10 mouse cellular contexts compared by ENCODE assay signal in the genomic region with DNA sequence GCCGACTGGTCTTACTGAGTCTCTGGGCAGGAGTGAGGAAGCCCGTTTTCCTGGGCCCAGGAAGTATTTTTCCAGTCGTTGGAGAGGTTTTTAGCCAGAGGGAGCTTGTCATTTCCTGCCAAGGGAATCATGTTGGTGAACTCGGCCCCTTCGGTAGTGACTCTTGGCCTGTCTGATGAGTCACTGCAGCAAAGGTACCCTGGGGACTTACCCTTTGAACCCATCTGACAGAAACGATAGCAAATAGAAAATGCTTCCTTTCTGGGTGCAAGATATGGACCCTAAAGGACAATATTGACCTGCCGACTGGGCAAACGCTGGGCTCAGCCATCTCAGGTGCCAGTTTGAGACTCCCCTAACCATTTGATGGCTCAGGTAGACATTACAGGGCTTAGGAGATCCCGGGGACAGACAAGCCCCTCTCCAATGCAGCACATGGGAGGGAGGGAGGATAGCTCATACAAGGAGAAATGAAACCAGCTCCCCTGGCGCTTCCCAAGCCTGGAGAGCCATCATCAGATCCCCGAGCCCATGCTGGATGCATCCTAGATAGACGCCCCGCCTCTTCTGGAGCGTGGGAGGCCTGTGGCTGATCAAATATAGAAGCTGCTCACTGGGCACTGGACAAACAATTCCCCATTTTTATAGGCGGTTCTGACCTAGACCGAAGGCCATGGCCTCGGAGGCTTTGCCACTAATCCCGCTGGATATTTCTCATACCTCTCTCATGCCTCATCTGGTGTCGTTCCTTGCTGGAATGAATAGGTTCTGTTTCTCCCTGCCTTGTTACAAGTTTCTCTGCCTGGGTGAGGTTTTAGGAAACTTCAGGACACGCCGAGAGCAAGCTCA.
DNase-seq lines count a peak whose midpoint lies in the region; ATAC-seq and TF ChIP-seq lines count a peak whose summit lies in the region.
"Had no signal": no experiment of that assay in that cellular context is flagged by ENCODE, and none has a peak within 500 bp of the region (broad histone marks: within the 10 kb centered on the region; RNA-seq: fewer than 3 reads in every experiment).

No protein-coding gene starts in this region.

- H3K27ac ChIP-seq in midbrain, embryonic 11.5 days (ENCODE audit: low read depth, low read length), result no peak overlapping the region; the same call in 1 of the 2 replicates
- H3K27ac ChIP-seq in midbrain, postnatal 0 days (ENCODE audit: low read depth, low read length), result no peak overlapping the region
- peak overlapping the region; percentile 92 for H3K27ac ChIP-seq in liver, adult 2 months (replicated peaks; ENCODE audit: insufficient read depth, low read depth, low read length)
- no peak overlapping the region for H3K27ac ChIP-seq in heart, embryonic 10.5 days

- TF ChIP-seq CTCF in midbrain, postnatal 0 days (IDR thresholded peaks at IDR 0.05), result no peak
- TF ChIP-seq CTCF in liver, adult 2 months (IDR thresholded peaks at IDR 0.05; ENCODE audit: low read depth, low read length), result no peak

- no peak overlapping the region for H3K4me3 ChIP-seq in midbrain, embryonic 11.5 days (ENCODE audit: low read depth, low read length)
- H3K4me3 ChIP-seq in midbrain, postnatal 0 days (ENCODE audit: low read depth, low read length), result no peak overlapping the region
- peak overlapping the region; percentile 5; the same call in 1 of the 2 replicates for H3K4me3 ChIP-seq in liver, adult 2 months (ENCODE audit: insufficient read depth, low read depth, low read length)
- H3K4me3 ChIP-seq in heart, embryonic 10.5 days, result no peak overlapping the region

- no peaks in the 10 kb centered on the region for H3K9me3 ChIP-seq in midbrain, embryonic 11.5 days (ENCODE audit: control insufficient read depth, low read length)
- H3K9me3 ChIP-seq in midbrain, postnatal 0 days (ENCODE audit: low read length), result no peaks in the 10 kb centered on the region
- H3K9me3 ChIP-seq in heart, embryonic 10.5 days, result no peaks in the 10 kb centered on the region

- peak; percentile 83 for DNase-seq in adrenal gland, adult 2 months
- DNase-seq in adrenal gland, adult 18-20 months (ENCODE audit: low spot score in 2 of 2), result no peak
- DNase-seq in midbrain, embryonic 11.5 days (ENCODE audit: low spot score, missing footprints), result no peak
- no peak for DNase-seq in midbrain, postnatal 0 days (ENCODE audit: low spot score)
- DNase-seq in liver, adult 2 months (ENCODE audit: extremely low read depth, low read depth, low spot score), result peak; percentile 95
- DNase-seq in yolk sac, embryonic 10.5 days (ENCODE audit: low spot score), result peak; percentile 73
- DNase-seq in layer of hippocampus, postnatal 25 days (ENCODE audit: extremely low spot score in 1 of 2, low spot score in 1 of 2), result no peak
- no peak for DNase-seq in heart, embryonic 10.5 days (ENCODE audit: low spot score)
- DNase-seq: gastrocnemius, postnatal 10 days had no signal

- TF ChIP-seq POLR2A in liver, adult 2 months (IDR thresholded peaks at IDR 0.05; ENCODE audit: extremely low read depth, insufficient read depth, low read length), result no peak

- H3K9ac ChIP-seq in midbrain, embryonic 11.5 days (ENCODE audit: low read length), result no peak overlapping the region
- no peak overlapping the region for H3K9ac ChIP-seq in midbrain, postnatal 0 days (replicated peaks; ENCODE audit: low read length, poor library complexity, severe bottlenecking)
- peak overlapping the region; percentile 57 for H3K9ac ChIP-seq in liver, adult 2 months (ENCODE audit: low read depth, low read length)
- H3K9ac ChIP-seq: hindbrain, embryonic 14.5 days had no signal

- peak; percentile 6; the same call in 1 of the 2 replicates for ATAC-seq in midbrain, embryonic 11.5 days (ENCODE audit: low FRiP score)
- no peak for ATAC-seq in midbrain, postnatal 0 days (ENCODE audit: low FRiP score)

- no peak overlapping the region for H3K4me2 ChIP-seq in midbrain, embryonic 11.5 days
- H3K4me2 ChIP-seq in midbrain, postnatal 0 days (ENCODE audit: low read depth, low read length, poor library complexity, severe bottlenecking), result no peak overlapping the region
- H3K4me2 ChIP-seq: hindbrain, embryonic 14.5 days had no signal

- no peaks in the 10 kb centered on the region for H3K36me3 ChIP-seq in midbrain, embryonic 11.5 days (ENCODE audit: control insufficient read depth, insufficient read depth, low read length)
- H3K36me3 ChIP-seq in midbrain, postnatal 0 days (ENCODE audit: insufficient read depth, low read length), result no peaks in the 10 kb centered on the region
- H3K36me3 ChIP-seq in liver, adult 2 months (ENCODE audit: control insufficient read depth, insufficient read depth, low read length), result no peaks in the 10 kb centered on the region
- H3K36me3 ChIP-seq in heart, embryonic 10.5 days, result no peaks in the 10 kb centered on the region

- no peaks in the 10 kb centered on the region for H3K27me3 ChIP-seq in midbrain, embryonic 11.5 days (ENCODE audit: control insufficient read depth, insufficient read depth, low read length)
- no peaks in the 10 kb centered on the region for H3K27me3 ChIP-seq in midbrain, postnatal 0 days (ENCODE audit: insufficient read depth, low read length)
- no peaks in the 10 kb centered on the region for H3K27me3 ChIP-seq in liver, adult 2 months (ENCODE audit: control insufficient read depth, insufficient read depth, low read length)
- peaks cover 87% of the 10 kb centered on the region for H3K27me3 ChIP-seq in heart, embryonic 10.5 days (ENCODE audit: insufficient read depth, poor library complexity, severe bottlenecking)

- 67% methylated on average over 21 of the region's 21 CpGs for WGBS in midbrain, embryonic 11.5 days
- 76% methylated on average over 21 of the region's 21 CpGs for WGBS in midbrain, postnatal 0 days
- WGBS in liver, adult 2 months, result 15% methylated on average over 21 of the region's 21 CpGs
- 58% methylated on average over 21 of the region's 21 CpGs for WGBS in heart, embryonic 10.5 days

- peaks cover 58% of the 10 kb centered on the region for H3K4me1 ChIP-seq in midbrain, embryonic 11.5 days (ENCODE audit: control insufficient read depth, insufficient read depth, low read length)
- peaks cover 34% of the 10 kb centered on the region for H3K4me1 ChIP-seq in midbrain, postnatal 0 days (ENCODE audit: insufficient read depth, low read length)
- peaks cover 20% of the 10 kb centered on the region for H3K4me1 ChIP-seq in liver, adult 2 months (ENCODE audit: control insufficient read depth, insufficient read depth, low read length)
- peaks cover 30% of the 10 kb centered on the region for H3K4me1 ChIP-seq in heart, embryonic 10.5 days

- peaks cover 14% of the 10 kb centered on the region; the same call in 1 of the 2 replicates for H3K79me2 ChIP-seq in liver, adult 2 months (ENCODE audit: control insufficient read depth, insufficient read depth, low read length)

Comparison
In these comparisons a context has a peak if more than half of its experiments do, and no peak if none do; other contexts are left out.
1. DNase-seq: peak in adrenal gland, adult 2 months (single experiment), liver, adult 2 months (single experiment) and yolk sac, embryonic 10.5 days (single experiment); none in adrenal gland, adult 18-20 months (0 of 2), midbrain, embryonic 11.5 days (single experiment), midbrain, postnatal 0 days (single experiment), layer of hippocampus, postnatal 25 days (0 of 2) and heart, embryonic 10.5 days (single experiment).